Mouse (Mus musculus): Measurements from ENCODE around the gene G430095P16Rik. TPM values are rescaled to one million over a fixed set of nuclear protein-coding genes. Genes with fewer than 3 reads are reported as not detected.

The G430095P16Rik gene
- polyA plus RNA-seq, 1 experiment: 9.4 TPM

GRCm38 (mm10) chr8:84731371-84732177 is 8.8 kb downstream of the G430095P16Rik start:
- peak overlapping the region; percentile 42 for H3K4me2 ChIP-seq (ENCODE audit: low read depth)
- peaks cover 28% of the 10 kb centered on the region for H3K79me2 ChIP-seq (ENCODE audit: control insufficient read depth, insufficient read depth)
- H3K4me3 ChIP-seq: no peak overlapping the region
- TF ChIP-seq MYOG (IDR thresholded peaks at IDR 0.05; ENCODE audit: control insufficient read depth in 1 of 3, insufficient read depth in 1 of 3, insufficient read length in 2 of 3, low read depth in 2 of 3) (no peak), E2F4 (IDR thresholded peaks at IDR 0.05; ENCODE audit: insufficient read depth) (no peak), POLR2AphosphoS2 (IDR thresholded peaks at IDR 0.05; ENCODE audit: insufficient read length, low read depth) (no peak), CEBPB (IDR thresholded peaks at IDR 0.05; ENCODE audit: insufficient read depth, poor library complexity, severe bottlenecking) (no peak), USF1 (IDR thresholded peaks at IDR 0.05; ENCODE audit: low read depth) (no peak), MAX (IDR thresholded peaks at IDR 0.05; ENCODE audit: low read depth) (no peak), MYOD1 (IDR thresholded peaks at IDR 0.05; ENCODE audit: control insufficient read depth in 1 of 3, insufficient read length in 2 of 3, low read depth in 2 of 3) (no peak), TCF12 (IDR thresholded peaks at IDR 0.05; ENCODE audit: insufficient read depth, poor library complexity, severe bottlenecking) (no peak), SRF (IDR thresholded peaks at IDR 0.05; ENCODE audit: control insufficient read depth, insufficient read length, low read depth) (no peak), REST (IDR thresholded peaks at IDR 0.05; ENCODE audit: insufficient read depth, insufficient read length) (no peak)
- H3ac ChIP-seq (ENCODE audit: control insufficient read depth, insufficient read length): no peak overlapping the region
- peaks cover 5% of the 10 kb centered on the region for H3K36me3 ChIP-seq (ENCODE audit: control insufficient read depth, insufficient read depth)
- no peaks in the 10 kb centered on the region for H3K27me3 ChIP-seq (ENCODE audit: control insufficient read depth, insufficient read depth, insufficient read length)

- TF ChIP-seq TCF12 (IDR thresholded peaks at IDR 0.05; ENCODE audit: insufficient read depth, poor library complexity, severe bottlenecking) (no peak), SRF (IDR thresholded peaks at IDR 0.05; ENCODE audit: control insufficient read depth, insufficient read length, low read depth) (no peak), POLR2A (IDR thresholded peaks at IDR 0.05; ENCODE audit: insufficient read length, low read depth) (no peak), MYOD1 (IDR thresholded peaks at IDR 0.05; ENCODE audit: control insufficient read depth in 1 of 3, insufficient read length in 2 of 3, low read depth in 2 of 3) (peak in 2 of 3 experiments; percentile 80 to 83), REST (IDR thresholded peaks at IDR 0.05; ENCODE audit: insufficient read depth, insufficient read length) (no peak), MYOG (IDR thresholded peaks at IDR 0.05; ENCODE audit: control insufficient read depth in 1 of 3, insufficient read depth in 1 of 3, insufficient read length in 2 of 3, low read depth in 2 of 3) (peak in 2 of 3 experiments; percentile 63 to 87)
- H3K4me2 ChIP-seq (ENCODE audit: low read depth): peak overlapping the region; percentile 9
- H3K79me2 ChIP-seq (ENCODE audit: control insufficient read depth, insufficient read depth): peaks cover 38% of the 10 kb centered on the region
- no peak overlapping the region for H3ac ChIP-seq (ENCODE audit: control insufficient read depth, insufficient read length)
- no peak overlapping the region for H3K4me3 ChIP-seq
- no peaks in the 10 kb centered on the region for H3K27me3 ChIP-seq (ENCODE audit: control insufficient read depth, insufficient read depth, insufficient read length)
- peaks cover 3% of the 10 kb centered on the region for H3K36me3 ChIP-seq (ENCODE audit: control insufficient read depth, insufficient read depth)
These were observed 9.7 kb downstream of the G430095P16Rik start for GRCm38 (mm10) chr8:84732545-84732944.

GRCm38 (mm10) chr8:84732996-84733395 is 10.2 kb downstream of the G430095P16Rik start:
- Histone ChIP-seq H3K36me3 (ENCODE audit: control insufficient read depth, insufficient read depth) (no peaks in the 10 kb centered on the region), H3K27me3 (ENCODE audit: control insufficient read depth, insufficient read depth, insufficient read length) (no peaks in the 10 kb centered on the region), H3K79me2 (ENCODE audit: control insufficient read depth, insufficient read depth) (peaks cover 38% of the 10 kb centered on the region), H3K4me3 (no peak overlapping the region), H3K4me2 (ENCODE audit: low read depth) (peak overlapping the region; percentile 9), H3ac (ENCODE audit: control insufficient read depth, insufficient read length) (no peak overlapping the region)
- no peak for TF ChIP-seq REST (IDR thresholded peaks at IDR 0.05; ENCODE audit: insufficient read depth, insufficient read length)
- TF ChIP-seq TCF12 (IDR thresholded peaks at IDR 0.05; ENCODE audit: insufficient read depth, poor library complexity, severe bottlenecking): no peak
- no peak for TF ChIP-seq CEBPB (IDR thresholded peaks at IDR 0.05; ENCODE audit: insufficient read depth, poor library complexity, severe bottlenecking)
- TF ChIP-seq MAX (IDR thresholded peaks at IDR 0.05; ENCODE audit: low read depth): no peak

- no peak overlapping the region for H3ac ChIP-seq (ENCODE audit: control insufficient read depth, insufficient read length)
- no peak overlapping the region for H3K4me3 ChIP-seq
- no peaks in the 10 kb centered on the region for H3K27me3 ChIP-seq (ENCODE audit: control insufficient read depth, insufficient read depth, insufficient read length)
- peaks cover 38% of the 10 kb centered on the region for H3K79me2 ChIP-seq (ENCODE audit: control insufficient read depth, insufficient read depth)
- H3K4me2 ChIP-seq (ENCODE audit: low read depth): no peak overlapping the region
- H3K36me3 ChIP-seq (ENCODE audit: control insufficient read depth, insufficient read depth): no peaks in the 10 kb centered on the region
- TF ChIP-seq E2F4 (IDR thresholded peaks at IDR 0.05; ENCODE audit: insufficient read depth) (no peak), USF1 (IDR thresholded peaks at IDR 0.05; ENCODE audit: low read depth) (no peak), TCF12 (IDR thresholded peaks at IDR 0.05; ENCODE audit: insufficient read depth, poor library complexity, severe bottlenecking) (no peak), MYOG (IDR thresholded peaks at IDR 0.05; ENCODE audit: control insufficient read depth in 1 of 3, insufficient read depth in 1 of 3, insufficient read length in 2 of 3, low read depth in 2 of 3) (no peak), MAX (IDR thresholded peaks at IDR 0.05; ENCODE audit: low read depth) (no peak), REST (IDR thresholded peaks at IDR 0.05; ENCODE audit: insufficient read depth, insufficient read length) (no peak), TCF3 (IDR thresholded peaks at IDR 0.05; ENCODE audit: insufficient read length, low read depth) (no peak), SRF (IDR thresholded peaks at IDR 0.05; ENCODE audit: control insufficient read depth, insufficient read length, low read depth) (no peak), POLR2A (IDR thresholded peaks at IDR 0.05; ENCODE audit: insufficient read length, low read depth) (no peak), CEBPB (IDR thresholded peaks at IDR 0.05; ENCODE audit: insufficient read depth, poor library complexity, severe bottlenecking) (no peak), MYOD1 (IDR thresholded peaks at IDR 0.05; ENCODE audit: control insufficient read depth in 1 of 3, insufficient read length in 2 of 3, low read depth in 2 of 3) (no peak), POLR2AphosphoS2 (IDR thresholded peaks at IDR 0.05; ENCODE audit: insufficient read length, low read depth) (no peak)
These were observed 11.2 kb downstream of the G430095P16Rik start for GRCm38 (mm10) chr8:84733959-84734358.

- Histone ChIP-seq H3K36me3 (ENCODE audit: control insufficient read depth, insufficient read depth) (no peaks in the 10 kb centered on the region), H3K4me3 (no peak overlapping the region), H3ac (ENCODE audit: control insufficient read depth, insufficient read length) (no peak overlapping the region), H3K79me2 (ENCODE audit: control insufficient read depth, insufficient read depth) (peaks cover 38% of the 10 kb centered on the region), H3K27me3 (ENCODE audit: control insufficient read depth, insufficient read depth, insufficient read length) (no peaks in the 10 kb centered on the region), H3K4me2 (ENCODE audit: low read depth) (peak overlapping the region; percentile 52)
- TF ChIP-seq CEBPB (IDR thresholded peaks at IDR 0.05; ENCODE audit: insufficient read depth, poor library complexity, severe bottlenecking) (no peak), MYOD1 (IDR thresholded peaks at IDR 0.05; ENCODE audit: control insufficient read depth in 1 of 3, insufficient read length in 2 of 3, low read depth in 2 of 3) (no peak), REST (IDR thresholded peaks at IDR 0.05; ENCODE audit: insufficient read depth, insufficient read length) (no peak), TCF3 (IDR thresholded peaks at IDR 0.05; ENCODE audit: insufficient read length, low read depth) (no peak), MAX (IDR thresholded peaks at IDR 0.05; ENCODE audit: low read depth) (no peak), POLR2AphosphoS2 (IDR thresholded peaks at IDR 0.05; ENCODE audit: insufficient read length, low read depth) (no peak), POLR2A (IDR thresholded peaks at IDR 0.05; ENCODE audit: insufficient read length, low read depth) (no peak), E2F4 (IDR thresholded peaks at IDR 0.05; ENCODE audit: insufficient read depth) (no peak), USF1 (IDR thresholded peaks at IDR 0.05; ENCODE audit: low read depth) (no peak), MYOG (IDR thresholded peaks at IDR 0.05; ENCODE audit: control insufficient read depth in 1 of 3, insufficient read depth in 1 of 3, insufficient read length in 2 of 3, low read depth in 2 of 3) (no peak), TCF12 (IDR thresholded peaks at IDR 0.05; ENCODE audit: insufficient read depth, poor library complexity, severe bottlenecking) (no peak), SRF (IDR thresholded peaks at IDR 0.05; ENCODE audit: control insufficient read depth, insufficient read length, low read depth) (no peak)
These were observed 11.9 kb downstream of the G430095P16Rik start for GRCm38 (mm10) chr8:84734680-84735079.

Data from myocyte (in vitro differentiated cells).